ENCODE assay signal across 11 mouse cellular contexts in genomic region chr10:42189674-42190434, GRCm38 (mm10).
DNase-seq lines count a peak whose midpoint lies in the region; ATAC-seq lines count a peak whose summit lies in the region.
"Had no signal": no experiment of that assay in that cellular context is flagged by ENCODE, and none has a peak within 500 bp of the region (broad histone marks: within the 10 kb centered on the region; RNA-seq: fewer than 3 reads in every experiment).

No protein-coding gene starts in this region.

- no peaks in the 10 kb centered on the region for H3K27me3 ChIP-seq in limb, embryonic 10.5 days (ENCODE audit: low read depth, poor library complexity, severe bottlenecking)
- peaks cover 3% of the 10 kb centered on the region; the same call in 1 of the 2 replicates for H3K27me3 ChIP-seq in midbrain, embryonic 11.5 days (ENCODE audit: control insufficient read depth, insufficient read depth, low read length)
- H3K27me3 ChIP-seq: embryonic facial prominence, embryonic 13.5 days; midbrain, embryonic 13.5 days had no signal

- H3K9ac ChIP-seq in midbrain, embryonic 11.5 days (ENCODE audit: low read length) = no peak overlapping the region
- H3K9ac ChIP-seq: embryonic facial prominence, embryonic 13.5 days; hindbrain, embryonic 14.5 days; midbrain, embryonic 13.5 days had no signal

- ATAC-seq in midbrain, embryonic 11.5 days (ENCODE audit: low FRiP score) = no peak
- ATAC-seq: midbrain, embryonic 13.5 days had no signal

- H3K36me3 ChIP-seq in limb, embryonic 10.5 days = peaks cover 11% of the 10 kb centered on the region
- no peaks in the 10 kb centered on the region for H3K36me3 ChIP-seq in midbrain, embryonic 11.5 days (ENCODE audit: control insufficient read depth, insufficient read depth, low read length)

- H3K27ac ChIP-seq in limb, embryonic 10.5 days = 0 out of 2 replicates have a peak overlapping the region, but pooled peaks have one; percentile 4
- no peak overlapping the region for H3K27ac ChIP-seq in midbrain, embryonic 11.5 days (ENCODE audit: low read depth, low read length)
- H3K27ac ChIP-seq: embryonic facial prominence, embryonic 13.5 days; hindbrain, embryonic 14.5 days; midbrain, embryonic 13.5 days had no signal

- WGBS in limb, embryonic 10.5 days = 71% methylated on average over 13 of the region's 13 CpGs
- WGBS in midbrain, embryonic 11.5 days = 82% methylated on average over 13 of the region's 13 CpGs

- no peak overlapping the region for H3K4me2 ChIP-seq in midbrain, embryonic 11.5 days
- H3K4me2 ChIP-seq: embryonic facial prominence, embryonic 13.5 days; hindbrain, embryonic 14.5 days; midbrain, embryonic 13.5 days had no signal

- peaks cover 67% of the 10 kb centered on the region for H3K4me1 ChIP-seq in limb, embryonic 10.5 days
- no peaks in the 10 kb centered on the region for H3K4me1 ChIP-seq in midbrain, embryonic 11.5 days (ENCODE audit: control insufficient read depth, insufficient read depth, low read length)

- peak; percentile 32 for DNase-seq in ovary, adult 18-20 months (ENCODE audit: low spot score)
- no peak for DNase-seq in ovary, postnatal 14 days (ENCODE audit: low spot score)
- DNase-seq in cerebellum, adult 8-10 months = peak; percentile 63
- no peak for DNase-seq in limb, embryonic 10.5 days (ENCODE audit: low spot score)
- peak; percentile 54 for DNase-seq in yolk sac, embryonic 10.5 days (ENCODE audit: low spot score)
- no peak for DNase-seq in midbrain, embryonic 11.5 days (ENCODE audit: low spot score, missing footprints)
- DNase-seq in neural tube, embryonic 10.5 days (ENCODE audit: extremely low spot score, low spot score) = no peak
- DNase-seq: gastrocnemius, postnatal 14 days had no signal

- no peaks in the 10 kb centered on the region for H3K9me3 ChIP-seq in limb, embryonic 10.5 days (replicated peaks)
- H3K9me3 ChIP-seq in midbrain, embryonic 11.5 days (ENCODE audit: control insufficient read depth, low read length) = no peaks in the 10 kb centered on the region
- H3K9me3 ChIP-seq: embryonic facial prominence, embryonic 13.5 days; midbrain, embryonic 13.5 days had no signal

- H3K4me3 ChIP-seq in limb, embryonic 10.5 days = no peak overlapping the region
- no peak overlapping the region for H3K4me3 ChIP-seq in midbrain, embryonic 11.5 days (ENCODE audit: low read depth, low read length)
- H3K4me3 ChIP-seq: embryonic facial prominence, embryonic 13.5 days; midbrain, embryonic 13.5 days had no signal

Comparison
In these comparisons a context has a peak if more than half of its experiments do, and no peak if none do; other contexts are left out.
1. DNase-seq: peak in ovary, adult 18-20 months (single experiment), cerebellum, adult 8-10 months (single experiment) and yolk sac, embryonic 10.5 days (single experiment); none in ovary, postnatal 14 days (single experiment), limb, embryonic 10.5 days (single experiment), midbrain, embryonic 11.5 days (single experiment) and neural tube, embryonic 10.5 days (single experiment).